ENCODE assay signal across 8 mouse cellular contexts in genomic region chr13:22042568-22043502, GRCm38 (mm10). TPM values are rescaled to one million over a fixed set of nuclear protein-coding genes. Genes with fewer than 3 reads are reported as not detected.
DNase-seq lines count a peak whose midpoint lies in the region; ATAC-seq lines count a peak whose summit lies in the region.
"Not testable (repeated sequence)": the region's sequence is repeated elsewhere in the genome, so short reads cannot be mapped to it uniquely, and the experiment has no call there.

Gene Hist1h2ag (minus strand): TSS chr13:22042944.
Gene Hist1h2bj (plus strand): TSS chr13:22043214.

- peaks cover 18% of the 10 kb centered on the region for H3K4me1 ChIP-seq in embryonic facial prominence, embryonic 13.5 days
- not testable (repeated sequence) for H3K4me1 ChIP-seq in limb, embryonic 10.5 days
- peaks cover 21% of the 10 kb centered on the region for H3K4me1 ChIP-seq in midbrain, embryonic 12.5 days

- peak within 1 kb of the TSS; percentile 81 for H3K4me2 ChIP-seq in embryonic facial prominence, embryonic 13.5 days
- H3K4me2 ChIP-seq in midbrain, embryonic 12.5 days (replicated peaks), result peak within 1 kb of the TSS; percentile 65

- H3K27ac ChIP-seq in embryonic facial prominence, embryonic 13.5 days, result peak within 1 kb of the TSS; percentile 96
- H3K27ac ChIP-seq in limb, embryonic 10.5 days, result peak within 1 kb of the TSS; percentile 95
- peak within 1 kb of the TSS; percentile 93 for H3K27ac ChIP-seq in midbrain, embryonic 12.5 days (replicated peaks)

- ATAC-seq in embryonic facial prominence, embryonic 13.5 days (ENCODE audit: insufficient number of reproducible peaks, insufficient read depth, low FRiP score, low TSS enrichment, low read depth), result peak; percentile 89
- peak; percentile 92 for ATAC-seq in midbrain, embryonic 12.5 days (ENCODE audit: low FRiP score, low read depth)

- peak; percentile 99 for DNase-seq in 3T3-L1 (ENCODE audit: low read depth, low spot score)
- DNase-seq in adrenal gland, postnatal 4 days (ENCODE audit: low spot score in 2 of 2), result peak; percentile 53 to 73
- peak; percentile 100 for DNase-seq in heart, adult 11 months
- DNase-seq in kidney, adult 11 months, result peak; percentile 90
- DNase-seq in limb, embryonic 10.5 days (ENCODE audit: low spot score), result peak; percentile 79
- DNase-seq in skeletal muscle tissue, adult 2 months (ENCODE audit: low read depth, low spot score), result peak; percentile 96

- peak within 1 kb of the TSS; percentile 74 for H3K9ac ChIP-seq in embryonic facial prominence, embryonic 13.5 days
- peak within 1 kb of the TSS; percentile 61 for H3K9ac ChIP-seq in midbrain, embryonic 12.5 days (replicated peaks)

- peak within 1 kb of the TSS; percentile 50 for H3K4me3 ChIP-seq in embryonic facial prominence, embryonic 13.5 days
- peak within 1 kb of the TSS; percentile 58 for H3K4me3 ChIP-seq in limb, embryonic 10.5 days
- peak within 1 kb of the TSS; percentile 41 for H3K4me3 ChIP-seq in midbrain, embryonic 12.5 days

- H3K36me3 ChIP-seq in embryonic facial prominence, embryonic 13.5 days; limb, embryonic 10.5 days; midbrain, embryonic 12.5 days: not testable (repeated sequence)

- not testable (repeated sequence) for H3K9me3 ChIP-seq in embryonic facial prominence, embryonic 13.5 days; limb, embryonic 10.5 days (replicated peaks); midbrain, embryonic 12.5 days

- WGBS in embryonic facial prominence, embryonic 13.5 days, result under 1% methylated on average over 48 of the region's 80 CpGs
- WGBS in limb, embryonic 10.5 days, result under 1% methylated on average over 52 of the region's 80 CpGs
- WGBS in midbrain, embryonic 12.5 days, result under 1% methylated on average over 35 of the region's 80 CpGs

- not testable (repeated sequence) for H3K27me3 ChIP-seq in embryonic facial prominence, embryonic 13.5 days; limb, embryonic 10.5 days (ENCODE audit: low read depth, poor library complexity, severe bottlenecking); midbrain, embryonic 12.5 days

RNA-seq across cellular contexts. Expression of gene Hist1h2ag, which starts in this region (rescaled TPM):
- total RNA-seq in adrenal gland, postnatal 4 days (2021), result 100 to 1,000 TPM; 373 to 414 TPM
- 78.1 and 82.3 TPM in 2 replicates for polyA plus RNA-seq in embryonic facial prominence, embryonic 13.5 days (2015; fragmentation: Nextera tagmentation; extraction: Ambion mirVana)
- polyA plus RNA-seq in limb, embryonic 10.5 days (2016; fragmentation: Nextera tagmentation; extraction: Ambion mirVana), result 59.9 and 81.0 TPM in 2 replicates
- 62.2 and 69.7 TPM in 2 replicates for polyA plus RNA-seq in midbrain, embryonic 12.5 days (2016; fragmentation: Nextera tagmentation; extraction: Ambion mirVana)

RNA-seq across cellular contexts. Expression of gene Hist1h2bj, which starts in this region (rescaled TPM):
- total RNA-seq in adrenal gland, postnatal 4 days (2021), result 100 to 1,000 TPM; 290 to 321 TPM
- 12.2 and 14.3 TPM in 2 replicates for polyA plus RNA-seq in embryonic facial prominence, embryonic 13.5 days (2015; fragmentation: Nextera tagmentation; extraction: Ambion mirVana)
- 14.5 and 20.7 TPM in 2 replicates for polyA plus RNA-seq in limb, embryonic 10.5 days (2016; fragmentation: Nextera tagmentation; extraction: Ambion mirVana)
- polyA plus RNA-seq in midbrain, embryonic 12.5 days (2016; fragmentation: Nextera tagmentation; extraction: Ambion mirVana), result 13.1 and 15.4 TPM in 2 replicates

Comparison
In these comparisons a context has a peak if more than half of its experiments do, and no peak if none do; other contexts are left out.
1. Peak in every context shown above with its lines: DNase-seq, ATAC-seq, H3K4me3 ChIP-seq and H3K27ac ChIP-seq.